Mouse (Mus musculus) cerebellum, adult 2 months (tissue): Measurements from ENCODE around the gene Trpm2.

ENCODE experiments used
- CTCF ChIP-seq: fragments of 200-500 bp; IDR thresholded peaks from 2 replicates; pipeline ENCODE4 v1.5.1; 2011; ENCODE audit warnings: low read depth, mild to moderate bottlenecking, control low read depth, low read length, moderate library complexity, borderline replicate concordance; ENCODE audit not compliant: insufficient read depth
- POLR2A ChIP-seq: fragments of 200-500 bp; IDR thresholded peaks from 2 replicates; pipeline ENCODE4 v1.6.1; 2011; ENCODE audit warnings: low read length, control low read depth, borderline replicate concordance; ENCODE audit not compliant: insufficient read depth

GRCm38 (mm10) chr10:77971709-77972553, 1.6 kb upstream of the Trpm2 start:
- no peak for TF ChIP-seq CTCF
- no peak for TF ChIP-seq POLR2A
